Mouse (Mus musculus) heart, embryonic 16.5 days (tissue): ENCODE data around the gene Hoxd4. TPM values are rescaled to one million over a fixed set of nuclear protein-coding genes. Genes with fewer than 3 reads are reported as not detected.

ENCODE experiments used
- ATAC-seq: fragments of 200-750 bp; cut with Nextera tagmentation; replicated peaks from 2 replicates; pipeline ENCODE4 v1.8.0; 2017; ENCODE audit warnings: moderate number of reproducible peaks; ENCODE audit not compliant: insufficient read depth, low FRiP score; ENCODE audit errors: extremely low read depth
- H3K27ac ChIP-seq: fragments of 300-500 bp; sonication (generic); 2 replicates; pipeline ENCODE4 v1.5.1; 2014; ENCODE audit warnings: mild to moderate bottlenecking, low read length, control low read depth, moderate library complexity
- H3K27me3 ChIP-seq: fragments of 300-500 bp; sonication (generic); 2 replicates; pipeline ENCODE4 v1.6.1; 2014; ENCODE audit warnings: low read length, mixed read lengths; ENCODE audit not compliant: control insufficient read depth, insufficient read depth
- H3K36me3 ChIP-seq: fragments of 300-500 bp; sonication (generic); 2 replicates; pipeline ENCODE4 v1.6.1; 2014; ENCODE audit not compliant: control insufficient read depth, insufficient read depth
- H3K4me1 ChIP-seq: fragments of 300-500 bp; sonication (generic); 2 replicates; pipeline ENCODE4 v1.6.1; 2014; ENCODE audit warnings: low read length, mixed read lengths; ENCODE audit not compliant: control insufficient read depth, insufficient read depth
- H3K4me2 ChIP-seq: fragments of 300-500 bp; sonication (generic); 2 replicates; pipeline ENCODE4 v1.6.1; 2014; ENCODE audit warnings: low read depth, mild to moderate bottlenecking, control low read depth, low read length
- H3K4me3 ChIP-seq: fragments of 300-500 bp; sonication (generic); 2 replicates; pipeline ENCODE4 v1.5.1; 2014; ENCODE audit warnings: mild to moderate bottlenecking, control low read depth, low read length
- H3K9ac ChIP-seq: fragments of 300-500 bp; sonication (generic); 2 replicates; pipeline ENCODE4 v1.6.1; 2014; ENCODE audit warnings: low read length, control low read depth
- H3K9me3 ChIP-seq: fragments of 300-500 bp; sonication (generic); replicated peaks from 2 replicates; pipeline ENCODE4 v1.6.1; 2016; ENCODE audit warnings: low read length; ENCODE audit not compliant: control insufficient read depth
- WGBS: fragments of 180-500 bp; shearing (Covaris S2); extraction: QIAGEN DNeasy Blood & Tissue Kit; methylation state at CpG from one replicate; pipeline ENCODE4 v1.1.7; 2014; 5-methylcytosine and 5-hydroxymethylcytosine counted together
- polyA plus RNA-seq: library from polyadenylated mRNA; unstranded; fragments of >200 nt; fragmentation: Nextera tagmentation; extraction: Ambion mirVana; gene quantifications from 2 replicates; pipeline ENCODE4 v1.2.1, GENCODE M21; 2015

Hoxd4 gene
- polyA plus RNA-seq, 1 experiment from 2014 or later = 0.18 TPM

- no peak for ATAC-seq
- Histone ChIP-seq H3K9me3 (no peaks in the 10 kb centered on the region), H3K9ac (no peak overlapping the region), H3K4me2 (peak overlapping the region; percentile 54), H3K27me3 (peaks cover 91% of the 10 kb centered on the region), H3K4me3 (peak overlapping the region; percentile 37), H3K27ac (no peak overlapping the region), H3K36me3 (no peaks in the 10 kb centered on the region), H3K4me1 (peaks cover 8% of the 10 kb centered on the region)
- under 1% methylated on average over 47 of the region's 47 CpGs for WGBS
Observed at GRCm38 (mm10) chr2:74749337-74750121, 37.8 kb downstream of the Hoxd4 start.

- no peak overlapping the region for H3K9ac ChIP-seq
- no peaks in the 10 kb centered on the region for H3K36me3 ChIP-seq
- ATAC-seq = no peak
- H3K4me1 ChIP-seq = peaks cover 8% of the 10 kb centered on the region
- WGBS = 36% methylated on average over 5 of the region's 5 CpGs
- H3K4me3 ChIP-seq = no peak overlapping the region
- peaks cover 89% of the 10 kb centered on the region for H3K27me3 ChIP-seq
- no peak overlapping the region for H3K4me2 ChIP-seq
- H3K27ac ChIP-seq = no peak overlapping the region
- H3K9me3 ChIP-seq = no peaks in the 10 kb centered on the region
Observed at GRCm38 (mm10) chr2:74750731-74751250, 39.1 kb downstream of the Hoxd4 start.

- no peak overlapping the region for H3K27ac ChIP-seq
- peaks cover 86% of the 10 kb centered on the region for H3K27me3 ChIP-seq
- no peak for ATAC-seq
- WGBS = 71% methylated on average over 1 of the region's 1 CpGs
- no peak overlapping the region for H3K9ac ChIP-seq
- H3K36me3 ChIP-seq = no peaks in the 10 kb centered on the region
- peaks cover 8% of the 10 kb centered on the region for H3K4me1 ChIP-seq
- no peak overlapping the region for H3K4me2 ChIP-seq
- H3K9me3 ChIP-seq = no peaks in the 10 kb centered on the region
- H3K4me3 ChIP-seq = no peak overlapping the region
Observed at GRCm38 (mm10) chr2:74751861-74752260, 40.1 kb downstream of the Hoxd4 start.

GRCm38 (mm10) chr2:74752431-74753174 is 40.9 kb downstream of the Hoxd4 start:
- H3K27ac ChIP-seq = no peak overlapping the region
- H3K4me2 ChIP-seq = peak overlapping the region; percentile 55
- 3% methylated on average over 45 of the region's 45 CpGs for WGBS
- no peaks in the 10 kb centered on the region for H3K9me3 ChIP-seq
- peaks cover 8% of the 10 kb centered on the region for H3K4me1 ChIP-seq
- ATAC-seq = no peak
- peak overlapping the region; percentile 24 for H3K4me3 ChIP-seq
- no peak overlapping the region for H3K9ac ChIP-seq
- H3K36me3 ChIP-seq = no peaks in the 10 kb centered on the region
- H3K27me3 ChIP-seq = peaks cover 84% of the 10 kb centered on the region

- H3K36me3 ChIP-seq = no peaks in the 10 kb centered on the region
- peaks cover 84% of the 10 kb centered on the region for H3K27me3 ChIP-seq
- ATAC-seq = no peak
- no peak overlapping the region for H3K27ac ChIP-seq
- 2% methylated on average over 25 of the region's 25 CpGs for WGBS
- H3K4me2 ChIP-seq = peak overlapping the region; percentile 55
- H3K9ac ChIP-seq = no peak overlapping the region
- H3K4me1 ChIP-seq = peaks cover 8% of the 10 kb centered on the region
- no peaks in the 10 kb centered on the region for H3K9me3 ChIP-seq
- peak overlapping the region; percentile 24 for H3K4me3 ChIP-seq
Observed at GRCm38 (mm10) chr2:74753175-74753523, 41.4 kb downstream of the Hoxd4 start.

- H3K4me1 ChIP-seq = peaks cover 8% of the 10 kb centered on the region
- H3K9ac ChIP-seq = no peak overlapping the region
- peaks cover 82% of the 10 kb centered on the region for H3K27me3 ChIP-seq
- H3K9me3 ChIP-seq = no peaks in the 10 kb centered on the region
- H3K4me3 ChIP-seq = no peak overlapping the region
- ATAC-seq = no peak
- H3K36me3 ChIP-seq = no peaks in the 10 kb centered on the region
- 31% methylated on average over 5 of the region's 5 CpGs for whole genome bisulfite sequencing
- H3K27ac ChIP-seq = no peak overlapping the region
- no peak overlapping the region for H3K4me2 ChIP-seq
Observed at GRCm38 (mm10) chr2:74753711-74754110, 42.0 kb downstream of the Hoxd4 start.

- H3K4me1 ChIP-seq = peaks cover 13% of the 10 kb centered on the region
- no peak overlapping the region for H3K4me2 ChIP-seq
- H3K9me3 ChIP-seq = no peaks in the 10 kb centered on the region
- H3K27me3 ChIP-seq = peaks cover 81% of the 10 kb centered on the region
- WGBS = 0% methylated on average over 1 of the region's 1 CpGs
- no peak for ATAC-seq
- H3K4me3 ChIP-seq = no peak overlapping the region
- no peaks in the 10 kb centered on the region for H3K36me3 ChIP-seq
- no peak overlapping the region for H3K27ac ChIP-seq
- no peak overlapping the region for H3K9ac ChIP-seq
Observed at GRCm38 (mm10) chr2:74760146-74760545, 48.4 kb downstream of the Hoxd4 start.

GRCm38 (mm10) chr2:74761941-74762340 is 50.2 kb downstream of the Hoxd4 start:
- no peak for ATAC-seq
- Histone ChIP-seq H3K4me3 (no peak overlapping the region; the same call in 1 of the 2 replicates), H3K27ac (no peak overlapping the region), H3K27me3 (peaks cover 82% of the 10 kb centered on the region), H3K4me2 (no peak overlapping the region), H3K36me3 (no peaks in the 10 kb centered on the region), H3K9ac (no peak overlapping the region), H3K9me3 (no peaks in the 10 kb centered on the region), H3K4me1 (peaks cover 13% of the 10 kb centered on the region)
- WGBS = 6% methylated on average over 13 of the region's 13 CpGs
